Mouse (Mus musculus) cerebellum, adult 9-10 months (tissue): Measurements from ENCODE around the gene Gm10330.
A peak's percentile ranks its signal among the peaks of the same experiment; 100 is the strongest.
"Not testable (repeated sequence)": the region's sequence is repeated elsewhere in the genome, so short reads cannot be mapped to it uniquely, and the experiment has no call there.

Experiments used
- DNase-seq: peaks from one replicate; pipeline ENCODE4 v3.0.0; 2022

Gm10330 gene

GRCm38 (mm10) chr12:23780165-23780564 is at the start of gene Gm10330:
Gm10330 (minus strand) TSS chr12:23780265.
- DNase-seq = not testable (repeated sequence)

DNA sequence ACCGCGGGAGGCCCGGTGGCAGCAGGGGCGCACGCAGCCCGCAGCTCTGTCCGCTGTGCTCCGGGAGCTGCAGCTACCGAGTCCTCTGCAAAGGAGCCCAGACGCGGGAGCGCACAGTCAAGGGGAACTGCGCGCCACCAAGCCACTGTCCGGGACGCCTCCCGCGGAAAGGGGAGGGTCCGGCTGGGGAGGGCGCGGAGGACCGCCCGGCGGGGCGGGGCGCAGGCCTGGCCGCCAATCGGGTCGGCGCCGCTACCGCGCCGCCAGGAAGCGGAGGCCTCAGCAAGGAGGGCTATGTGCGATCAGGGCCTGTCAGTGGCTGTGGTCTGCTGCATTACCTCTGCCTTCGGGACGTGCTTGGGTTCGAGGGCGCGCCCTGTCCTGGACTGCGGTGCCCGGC is 20.7 kb upstream of the Gm10330 start:
- DNase-seq = not testable (repeated sequence)

DNA sequence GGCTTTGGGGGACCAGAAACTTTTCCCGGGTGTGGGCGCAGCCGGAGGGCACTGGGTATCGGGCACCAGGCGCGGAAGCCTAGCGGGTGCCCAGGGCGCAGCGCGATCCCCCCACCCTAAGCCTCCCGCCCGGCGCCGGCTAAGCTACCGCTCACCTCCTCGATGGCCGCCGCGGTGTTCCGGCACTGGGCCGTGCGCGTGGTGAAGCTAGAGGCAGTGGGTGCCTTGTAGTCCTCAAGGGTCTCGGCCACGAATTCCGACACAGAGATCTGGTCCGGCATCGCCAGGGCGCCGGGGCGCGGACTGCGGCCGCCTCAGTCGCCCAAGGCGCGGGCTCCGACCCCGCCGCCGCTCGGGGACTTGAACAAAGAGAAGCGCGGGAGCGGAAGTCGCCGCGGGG is 20.3 kb upstream of the Gm10330 start:
- DNase-seq = peak; percentile 2
